Mouse (Mus musculus) kidney, adult 2 months (tissue): ENCODE measurements at regions not wholly inside any gene's neighbourhood (a gene's known extent, or its start where the extent isn't known, plus 50 kb on each side); places are given as distances from the start of the nearest gene placed in this dataset.

Experiments used
- DNase-seq: peaks from one replicate; pipeline ENCODE4 v3.0.0; 2021
- H3K27ac ChIP-seq: fragments of 200-500 bp; 2 replicates; pipeline ENCODE4 v1.5.1; 2012; ENCODE audit warnings: low read depth, low read length, control low read depth, inconsistent platforms; ENCODE audit not compliant: insufficient read depth
- H3K27me3 ChIP-seq: fragments of 200-500 bp; replicated peaks from 2 replicates; pipeline ENCODE4 v1.6.1; 2012; ENCODE audit warnings: mild to moderate bottlenecking, moderate library complexity, low read length, inconsistent platforms; ENCODE audit not compliant: control insufficient read depth, insufficient read depth
- H3K36me3 ChIP-seq: fragments of 200-500 bp; 2 replicates; pipeline ENCODE4 v1.6.1; 2012; ENCODE audit warnings: mild to moderate bottlenecking, moderate library complexity, low read length, inconsistent platforms; ENCODE audit not compliant: control insufficient read depth, insufficient read depth
- H3K4me1 ChIP-seq: fragments of 200-500 bp; 2 replicates; pipeline ENCODE4 v1.6.1; 2011; ENCODE audit warnings: low read length; ENCODE audit not compliant: control insufficient read depth, insufficient read depth
- H3K4me3 ChIP-seq: fragments of 200-500 bp; 2 replicates; pipeline ENCODE4 v1.5.1; 2011; ENCODE audit warnings: mild to moderate bottlenecking, low read depth, low read length, control low read depth; ENCODE audit not compliant: insufficient read depth
- CTCF ChIP-seq: fragments of 200-500 bp; conservative IDR thresholded peaks from 2 replicates; pipeline ENCODE4 v1.5.1; 2011; ENCODE audit warnings: low read depth, mild to moderate bottlenecking, control low read depth, low read length, moderate library complexity, mixed read lengths; ENCODE audit not compliant: insufficient read depth, insufficient read length
- POLR2A ChIP-seq: fragments of 200-500 bp; IDR thresholded peaks from one replicate; pipeline ENCODE4 v1.6.1; 2011; ENCODE audit warnings: low read depth, low read length, control low read depth
- WGBS: fragments of 180-500 bp; shearing (Covaris S2); methylation state at CpG from one replicate; pipeline ENCODE4 v1.1.7; 2018; 5-methylcytosine and 5-hydroxymethylcytosine counted together

- 18% methylated on average over 3 of the region's 3 CpGs for WGBS
- Histone ChIP-seq H3K36me3 (no peaks in the 10 kb centered on the region), H3K27me3 (no peaks in the 10 kb centered on the region), H3K4me1 (no peaks in the 10 kb centered on the region), H3K27ac (no peak overlapping the region), H3K4me3 (no peak overlapping the region)
- no peak for DNase-seq
- TF ChIP-seq CTCF, result no peak
Observed at GRCm38 (mm10) chr8:39781424-39782161, 893.3 kb upstream of the Adam24 start.

GRCm38 (mm10) chr8:39782162-39782530 is 892.7 kb upstream of the Adam24 start:
- no peak for TF ChIP-seq POLR2A
- no peak for TF ChIP-seq CTCF
- 50% methylated on average over 2 of the region's 2 CpGs for WGBS
- no peaks in the 10 kb centered on the region for H3K36me3 ChIP-seq
- no peak for DNase-seq
- no peaks in the 10 kb centered on the region for H3K27me3 ChIP-seq
- H3K27ac ChIP-seq, result no peak overlapping the region
- no peak overlapping the region for H3K4me3 ChIP-seq
- H3K4me1 ChIP-seq, result no peaks in the 10 kb centered on the region
